Mouse (Mus musculus) MEL (cell line): ENCODE results near the gene Chrne. TPM values are rescaled to one million over a fixed set of nuclear protein-coding genes. Genes with fewer than 3 reads are reported as not detected.
A peak's percentile ranks its signal among the peaks of the same experiment; 100 is the strongest.

Experiments
- DNase-seq: peaks from one replicate; pipeline ENCODE4 v3.0.0; 2011; ENCODE audit warnings: low read depth, low spot score
- H3K27ac ChIP-seq: 2 replicates; pipeline ENCODE4 v1.5.1; 2012; ENCODE audit warnings: low read depth, mild to moderate bottlenecking, control low read depth, low read length, moderate library complexity; ENCODE audit not compliant: control insufficient read depth
- H3K27me3 ChIP-seq, 2 experiments: fragments of 150-350 bp in 1 of 2; sonication (generic) in 1 of 2; 2 replicates each; pipeline ENCODE4 v1.6.1; 2012; ENCODE audit warnings: low read length in 2 of 2, mild to moderate bottlenecking in 2 of 2, improper control_type of control experiment in 1 of 2, moderate library complexity in 1 of 2; ENCODE audit not compliant: insufficient read depth in 2 of 2, control insufficient read depth in 1 of 2
- H3K36me3 ChIP-seq, 2 experiments: 2 replicates each; pipeline ENCODE4 v1.6.1; 2012 to 2014; ENCODE audit warnings: low read length in 2 of 2, improper control_type of control experiment in 1 of 2, inconsistent platforms in 1 of 2, mild to moderate bottlenecking in 1 of 2; ENCODE audit not compliant: insufficient read depth in 2 of 2, control insufficient read depth in 1 of 2
- H3K4me1 ChIP-seq, 2 experiments: fragments of 150-350 bp in 1 of 2; sonication (generic) in 1 of 2; 2 replicates each; pipeline ENCODE4 v1.6.1; 2012; ENCODE audit warnings: low read length in 2 of 2, improper control_type of control experiment in 1 of 2, mild to moderate bottlenecking in 1 of 2; ENCODE audit not compliant: insufficient read depth in 2 of 2, control insufficient read depth in 1 of 2
- H3K4me3 ChIP-seq, 2 experiments: fragments of 150-350 bp in 1 of 2; sonication (generic) in 1 of 2; 2 replicates each; pipeline ENCODE4 v1.5.1; 2012; ENCODE audit warnings: low read depth in 2 of 2, low read length in 2 of 2, mild to moderate bottlenecking in 2 of 2, moderate library complexity in 2 of 2, control low read depth in 1 of 2, improper control_type of control experiment in 1 of 2; ENCODE audit not compliant: control insufficient read depth in 1 of 2, insufficient read depth in 1 of 2
- H3K79me2 ChIP-seq: 2 replicates; pipeline ENCODE4 v1.6.1; 2012; ENCODE audit warnings: mild to moderate bottlenecking, low read length, moderate library complexity; ENCODE audit not compliant: control insufficient read depth, poor library complexity, insufficient read depth
- H3K9ac ChIP-seq: 2 replicates; pipeline ENCODE4 v1.6.1; 2012; ENCODE audit warnings: low read depth, mild to moderate bottlenecking, control low read depth, low read length, moderate library complexity; ENCODE audit not compliant: control insufficient read depth, poor library complexity, severe bottlenecking
- H3K9me3 ChIP-seq: fragments of 150-350 bp; sonication (generic); replicated peaks from 2 replicates; pipeline ENCODE4 v1.6.1; 2012; ENCODE audit warnings: mild to moderate bottlenecking, low read length, improper control_type of control experiment, moderate library complexity; ENCODE audit not compliant: insufficient read depth
- CHD1 ChIP-seq: IDR thresholded peaks from 2 replicates; pipeline ENCODE4 v1.6.1; 2012; ENCODE audit warnings: low read depth, mild to moderate bottlenecking, inconsistent platforms, low read length, improper control_type of control experiment
- CHD2 ChIP-seq: IDR thresholded peaks from 2 replicates; pipeline ENCODE4 v1.6.1; 2011; ENCODE audit warnings: low read length, improper control_type of control experiment
- E2F4 ChIP-seq: IDR thresholded peaks from 2 replicates; pipeline ENCODE4 v1.6.1; 2011; ENCODE audit warnings: low read depth, low read length, improper control_type of control experiment, borderline replicate concordance
- EP300 ChIP-seq, 2 experiments: IDR thresholded peaks; 2 replicates each; pipeline ENCODE4 v1.6.1; 2011; ENCODE audit warnings: improper control_type of control experiment in 2 of 2, low read length in 2 of 2, low read depth in 1 of 2, mild to moderate bottlenecking in 1 of 2
- ETS1 ChIP-seq: IDR thresholded peaks from 2 replicates; pipeline ENCODE4 v1.6.1; 2012; ENCODE audit warnings: low read depth, mild to moderate bottlenecking, inconsistent platforms, low read length, improper control_type of control experiment, moderate library complexity
- GABPA ChIP-seq: IDR thresholded peaks from 2 replicates; pipeline ENCODE4 v1.6.1; 2012; ENCODE audit warnings: low read depth, mild to moderate bottlenecking, inconsistent platforms, low read length, improper control_type of control experiment, moderate library complexity
- GATA1 ChIP-seq: IDR thresholded peaks from 2 replicates; pipeline ENCODE4 v1.6.1; 2011; ENCODE audit warnings: low read depth, low read length, improper control_type of control experiment
- JUND ChIP-seq: IDR thresholded peaks from 2 replicates; pipeline ENCODE4 v1.6.1; 2011; ENCODE audit warnings: low read depth, mild to moderate bottlenecking, improper control_type of control experiment, low read length
- KAT2A ChIP-seq: conservative IDR thresholded peaks from 2 replicates; pipeline ENCODE4 v1.6.1; 2012; ENCODE audit warnings: low read depth, low read length, improper control_type of control experiment, inconsistent platforms
- MAFK ChIP-seq: IDR thresholded peaks from 2 replicates; pipeline ENCODE4 v1.6.1; 2011; ENCODE audit warnings: low read depth, mild to moderate bottlenecking, low read length, improper control_type of control experiment, borderline replicate concordance
- MAZ ChIP-seq: IDR thresholded peaks from 2 replicates; pipeline ENCODE4 v1.6.1; 2012; ENCODE audit warnings: low read depth, mild to moderate bottlenecking, inconsistent platforms, low read length, improper control_type of control experiment
- MXI1 ChIP-seq: IDR thresholded peaks from 2 replicates; pipeline ENCODE4 v1.6.1; 2011; ENCODE audit warnings: mild to moderate bottlenecking, low read depth, low read length, improper control_type of control experiment
- NRF1 ChIP-seq: IDR thresholded peaks from 2 replicates; pipeline ENCODE4 v1.6.1; 2014; ENCODE audit warnings: low read depth, mild to moderate bottlenecking, inconsistent platforms, low read length, improper control_type of control experiment, moderate library complexity; ENCODE audit not compliant: poor library complexity, insufficient read depth, severe bottlenecking
- POLR2AphosphoS5 ChIP-seq: IDR thresholded peaks from 2 replicates; pipeline ENCODE4 v1.6.1; 2012; ENCODE audit warnings: low read depth, borderline replicate concordance, mild to moderate bottlenecking, inconsistent platforms, low read length, moderate library complexity, mixed read lengths
- RCOR1 ChIP-seq: IDR thresholded peaks from 2 replicates; pipeline ENCODE4 v1.6.1; 2012; ENCODE audit warnings: low read depth, mild to moderate bottlenecking, inconsistent platforms, low read length, improper control_type of control experiment
- SIN3A ChIP-seq: IDR thresholded peaks from 2 replicates; pipeline ENCODE4 v1.6.1; 2012; ENCODE audit warnings: low read length, improper control_type of control experiment, inconsistent platforms
- TBP ChIP-seq: IDR thresholded peaks from 2 replicates; pipeline ENCODE4 v1.8.0; 2011; ENCODE audit warnings: low read depth, low read length, improper control_type of control experiment
- TCF12 ChIP-seq: IDR thresholded peaks from 2 replicates; pipeline ENCODE4 v1.6.1; 2014; ENCODE audit warnings: low read depth, mild to moderate bottlenecking, inconsistent platforms, low read length, improper control_type of control experiment, moderate library complexity
- UBTF ChIP-seq: IDR thresholded peaks from 2 replicates; pipeline ENCODE4 v1.6.1; 2012; ENCODE audit warnings: low read depth, mild to moderate bottlenecking, inconsistent platforms, low read length, improper control_type of control experiment, moderate library complexity, borderline replicate concordance; ENCODE audit not compliant: insufficient read depth
- USF1 ChIP-seq: IDR thresholded peaks from 2 replicates; pipeline ENCODE4 v1.6.1; 2014; ENCODE audit warnings: low read depth, mild to moderate bottlenecking, inconsistent platforms, low read length, improper control_type of control experiment, moderate library complexity
- USF2 ChIP-seq, 2 experiments: IDR thresholded peaks; 2 replicates each; pipeline ENCODE4 v1.6.1; 2011 to 2012; ENCODE audit warnings: improper control_type of control experiment in 2 of 2, low read length in 2 of 2, borderline replicate concordance in 1 of 2, inconsistent platforms in 1 of 2, low read depth in 1 of 2, mild to moderate bottlenecking in 1 of 2; ENCODE audit not compliant: insufficient read depth in 1 of 2
- ZC3H11A ChIP-seq: IDR thresholded peaks from 2 replicates; pipeline ENCODE4 v1.6.1; 2012; ENCODE audit warnings: low read depth, mild to moderate bottlenecking, inconsistent platforms, low read length, improper control_type of control experiment
- ZMIZ1 ChIP-seq: IDR thresholded peaks from 2 replicates; pipeline ENCODE4 v1.6.1; 2012; ENCODE audit warnings: low read depth, mild to moderate bottlenecking, inconsistent platforms, low read length, improper control_type of control experiment, moderate library complexity
- ZNF384 ChIP-seq: IDR thresholded peaks from 2 replicates; pipeline ENCODE4 v1.6.1; 2012; ENCODE audit warnings: low read depth, mild to moderate bottlenecking, inconsistent platforms, low read length, improper control_type of control experiment
- polyA plus RNA-seq, 2 experiments: library from polyadenylated mRNA; stranded (reverse) in 1 of 2; unstranded in 1 of 2; fragments of >175 nt in 1 of 2; fragments of >200 nt in 1 of 2; gene quantifications; 2 replicates each; pipeline versions ENCODE4 v1.2.1 to v1.2.4; 2012; ENCODE audit warnings: low replicate concordance in 2 of 2, low read depth in 1 of 2; ENCODE audit not compliant: insufficient read length in 2 of 2, insufficient read depth in 1 of 2, missing spikeins in 1 of 2
- total RNA-seq: library from RNA; depleted of rRNA; stranded (reverse); fragments of 300-350 nt; gene quantifications from 2 replicates; pipeline ENCODE4 v1.2.3, GENCODE M21; 2012

The Chrne gene
- total and polyA plus RNA-seq, 3 experiments: 0.33 to 0.54 TPM; not detected in 1

GRCm38 (mm10) chr11:70638714-70639278 is 19.8 kb upstream of the Chrne start, which contains the start of gene Gp1ba (continued):
- TF ChIP-seq USF2 (IDR thresholded peaks at IDR 0.05; ENCODE audit: borderline replicate concordance in 1 of 2, insufficient read depth in 1 of 2, low read depth in 1 of 2, low read length in 2 of 2) (0 out of 4 replicates have a peak, but pooled peaks of 1 of the 2 experiments have one; percentile 22), CHD2 (no peak; the same call in 1 of the 2 replicates), SIN3A (peak; percentile 90), MAZ (peak; percentile 10; the same call in 1 of the 2 replicates), GATA1 (peak; percentile 100), TCF12 (peak; percentile 99), JUND (no peak), KAT2A (no peak), EP300 (IDR thresholded peaks at IDR 0.05; ENCODE audit: low read depth in 1 of 2, low read length in 2 of 2) (peak; percentile 99), E2F4 (no peak), POLR2AphosphoS5 (no peak), MAFK (no peak)

GRCm38 (mm10) chr11:70638293-70638692 is 19.3 kb upstream of the Chrne start:
- peak overlapping the region; percentile 52 for H3K9ac ChIP-seq
- peaks cover 0 to 41% of the 10 kb centered on the region in 2 experiments; a peak in 2 of 4 replicates for H3K36me3 ChIP-seq
- H3K4me1 ChIP-seq: peaks cover 14 to 47% of the 10 kb centered on the region in 2 experiments
- no peaks in the 10 kb centered on the region for H3K27me3 ChIP-seq
- no peaks in the 10 kb centered on the region for H3K9me3 ChIP-seq
- no peak for TF ChIP-seq USF2 (IDR thresholded peaks at IDR 0.05; ENCODE audit: borderline replicate concordance in 1 of 2, insufficient read depth in 1 of 2, low read depth in 1 of 2, low read length in 2 of 2)
- peak; percentile 88 for TF ChIP-seq GATA1
- peak in 1 of 2 experiments; percentile 55; a peak in 2 of 4 replicates for TF ChIP-seq EP300 (IDR thresholded peaks at IDR 0.05; ENCODE audit: low read depth in 1 of 2, low read length in 2 of 2)
- 0 out of 2 replicates have a peak, but pooled peaks have one; percentile 28 for TF ChIP-seq CHD1
- TF ChIP-seq ZMIZ1: no peak
- TF ChIP-seq TBP: peak; percentile 39; the same call in 1 of the 2 replicates
- 0 out of 2 replicates have a peak, but pooled peaks have one; percentile 15 for TF ChIP-seq TCF12
- H3K79me2 ChIP-seq: peaks cover 10% of the 10 kb centered on the region; the same call in 1 of the 2 replicates
- peak overlapping the region; percentile 96 for H3K27ac ChIP-seq
- peak overlapping the region; percentile 4 to 9; a peak in 3 of 4 replicates for H3K4me3 ChIP-seq
- DNase-seq: no peak

DNA sequence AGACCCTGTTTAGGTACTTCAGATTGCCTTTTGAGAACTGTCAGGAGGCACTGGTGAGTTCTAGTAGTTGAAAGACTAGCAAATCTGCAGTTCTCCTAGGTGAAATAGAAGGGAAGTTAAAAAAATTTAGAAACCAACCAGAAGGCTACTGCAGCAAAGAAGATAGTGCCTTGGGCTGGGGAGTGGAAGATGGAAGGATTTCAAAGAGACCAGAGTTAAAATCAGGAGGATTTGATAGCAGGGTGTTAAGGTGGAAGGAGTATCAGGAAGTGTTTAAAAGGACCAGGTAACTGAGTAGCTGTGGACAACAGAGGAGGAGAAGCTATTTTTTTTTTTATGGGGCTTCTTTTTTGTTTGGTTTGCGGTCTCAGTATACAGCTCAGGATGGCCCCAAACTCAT is 18.7 kb upstream of the Chrne start:
- Histone ChIP-seq H3K9me3 (no peaks in the 10 kb centered on the region), H3K36me3 (peaks cover 0 to 41% of the 10 kb centered on the region in 2 experiments; a peak in 2 of 4 replicates), H3K27ac (peak overlapping the region; percentile 96), H3K9ac (peak overlapping the region; percentile 52), H3K79me2 (peaks cover 10% of the 10 kb centered on the region; the same call in 1 of the 2 replicates), H3K4me3 (peak overlapping the region in 1 of 2 experiments; percentile 9; a peak in 1 of 4 replicates), H3K27me3 (no peaks in the 10 kb centered on the region), H3K4me1 (peaks cover 14 to 47% of the 10 kb centered on the region in 2 experiments)
- peak; percentile 69 for DNase-seq
- TF ChIP-seq RCOR1 (peak; percentile 81), ZMIZ1 (0 out of 2 replicates have a peak, but pooled peaks have one; percentile 46), NRF1 (no peak), CHD1 (0 out of 2 replicates have a peak, but pooled peaks have one; percentile 25), CHD2 (no peak), MAFK (no peak), MXI1 (peak; percentile 63), ETS1 (peak; percentile 59), USF1 (no peak), JUND (0 out of 2 replicates have a peak, but pooled peaks have one; percentile 41), ZNF384 (peak; percentile 85), ZC3H11A (no peak), UBTF (no peak), POLR2AphosphoS5 (no peak), GABPA (no peak)
